Mouse (Mus musculus) left cerebral cortex, postnatal 4 days (tissue): Measurements from ENCODE around the gene Nme7. TPM values are rescaled to one million over a fixed set of nuclear protein-coding genes. Genes with fewer than 3 reads are reported as not detected.

Experiments
- total RNA-seq, 2 experiments: library from RNA; stranded (reverse); gene quantifications; 2 replicates each; pipeline ENCODE4 v1.2.3; 2021

The Nme7 gene
- total RNA-seq, 2 experiments from 2014 or later = 21.5 to 24.4 TPM

Other genes starting within 250 kb of the Nme7 start
- under 1 TPM in 1 of 2 experiments, not detected in 1; 0.20 TPM for gene Sell, start 242.1 kb upstream of the Nme7 start, total RNA-seq
- gene Selp, start 188.9 kb upstream of the Nme7 start, total RNA-seq = under 1 TPM in 1 of 2 experiments, not detected in 1; 0.14 TPM
- under 1 TPM; 0.14 to 0.24 TPM for gene F5, start 152.3 kb upstream of the Nme7 start, total RNA-seq
- gene Slc19a2, start 55.1 kb upstream of the Nme7 start, total RNA-seq = 1 to 10 TPM; 8.9 to 9.1 TPM
- 10 to 100 TPM; 21.2 to 22.3 TPM for gene Ccdc181, start 28.5 kb upstream of the Nme7 start, total RNA-seq
- gene Blzf1, start 3.4 kb downstream of the Nme7 start, total RNA-seq = 10 to 100 TPM; 19.8 to 24.3 TPM
- gene Atp1b1, start 154.2 kb downstream of the Nme7 start, total RNA-seq = 100 to 1,000 TPM; 722 to 767 TPM